Mouse (Mus musculus) left cerebral cortex, postnatal 25 days (tissue): ENCODE results near the gene Spock2. TPM values are rescaled to one million over a fixed set of nuclear protein-coding genes. Genes with fewer than 3 reads are reported as not detected.
"Not testable (repeated sequence)": the region's sequence is repeated elsewhere in the genome, so short reads cannot be mapped to it uniquely, and the experiment has no call there.

Experiments used
- DNase-seq, 2 experiments: peaks; one replicate each; pipeline ENCODE4 v3.0.0; 2022; ENCODE audit warnings: low spot score in 2 of 2, mixed read lengths in 1 of 2
- intact Hi-C: fragments of 180-260 bp; cut with DNase I; formaldehyde crosslinking; loops from one replicate; pipeline ENCODE4 v1.15.1; 2025
- total RNA-seq, 2 experiments: library from RNA; stranded (reverse); gene quantifications; 2 replicates each; pipeline ENCODE4 v1.2.3; 2021

Spock2 gene
- total RNA-seq, 2 experiments from 2014 or later, result 588 to 602 TPM

GRCm38 (mm10) chr10:60106531-60107186 lies 640 bp downstream of the Spock2 start:
- peak in 1 of 2 experiments; percentile 63 for DNase-seq
- intact Hi-C loops, result loop anchor here (2.0 kb wide), 3 partner anchors 14 to 210 kb away; partner anchors contain the start of genes Anapc16 and Ascc1

GRCm38 (mm10) chr10:60107448-60107847 lies 1.4 kb downstream of the Spock2 start:
- intact Hi-C loops, result loop anchor here (2.0 kb wide), 3 partner anchors 13 to 211 kb away; partner anchors contain the start of genes Anapc16 and Ascc1
- DNase-seq, result peak in 1 of 2 experiments; percentile 46

- DNase-seq, result no peak
- intact Hi-C loops, result no loop called here
These were observed 2.5 kb downstream of the Spock2 start for GRCm38 (mm10) chr10:60108321-60109111.

GRCm38 (mm10) chr10:60109336-60109735 lies 3.3 kb downstream of the Spock2 start:
- intact Hi-C loops, result no loop called here
- DNase-seq, result no peak

- no peak for DNase-seq
- intact Hi-C loops, result no loop called here
These were observed 4.0 kb downstream of the Spock2 start for GRCm38 (mm10) chr10:60109989-60110388.

- DNase-seq, result peak in 1 of 2 experiments; percentile 72
- intact Hi-C loops, result no loop called here
These were observed 5.0 kb downstream of the Spock2 start for GRCm38 (mm10) chr10:60110908-60111475.

- no peak for DNase-seq
- intact Hi-C loops, result no loop called here
These were observed 8.1 kb downstream of the Spock2 start for GRCm38 (mm10) chr10:60113965-60114690.

GRCm38 (mm10) chr10:60115345-60116185 lies 9.5 kb downstream of the Spock2 start:
- DNase-seq, result peak; percentile 86 to 93
- intact Hi-C loops, result no loop called here

GRCm38 (mm10) chr10:60116997-60117396 lies 11.0 kb downstream of the Spock2 start:
- intact Hi-C loops, result no loop called here
- no peak for DNase-seq

- intact Hi-C loops, result no loop called here
- DNase-seq, result no peak
These were observed 12.4 kb downstream of the Spock2 start for GRCm38 (mm10) chr10:60118464-60118863.

- peak; percentile 48 to 93 for DNase-seq
- intact Hi-C loops, result loop anchor here (2.0 kb wide), 2 partner anchors 14 to 118 kb away; partner anchors contain the start of genes Anapc16, Ascc1 and Spock2
These were observed 14.6 kb downstream of the Spock2 start for GRCm38 (mm10) chr10:60120630-60121029.

GRCm38 (mm10) chr10:60124078-60124477 lies 18.1 kb downstream of the Spock2 start:
- no peak for DNase-seq
- intact Hi-C loops, result no loop called here

GRCm38 (mm10) chr10:60125529-60126327 lies 19.7 kb downstream of the Spock2 start:
- intact Hi-C loops, result no loop called here
- DNase-seq, result no peak

GRCm38 (mm10) chr10:60128287-60128686 lies 22.3 kb downstream of the Spock2 start:
- intact Hi-C loops, result no loop called here
- no peak for DNase-seq

- no peak for DNase-seq
- intact Hi-C loops, result no loop called here
These were observed 24.5 kb downstream of the Spock2 start for GRCm38 (mm10) chr10:60130504-60130903.

- intact Hi-C loops, result no loop called here
- DNase-seq, result no peak
These were observed 27.5 kb downstream of the Spock2 start for GRCm38 (mm10) chr10:60133501-60133900.

GRCm38 (mm10) chr10:60134201-60134600 lies 28.2 kb downstream of the Spock2 start:
- no peak for DNase-seq
- intact Hi-C loops, result no loop called here

- DNase-seq, intact Hi-C loops: not testable (repeated sequence)
These were observed 30.0 kb downstream of the Spock2 start for GRCm38 (mm10) chr10:60136010-60136409.
